Mouse (Mus musculus): ENCODE data around the gene S100pbp.

DNA sequence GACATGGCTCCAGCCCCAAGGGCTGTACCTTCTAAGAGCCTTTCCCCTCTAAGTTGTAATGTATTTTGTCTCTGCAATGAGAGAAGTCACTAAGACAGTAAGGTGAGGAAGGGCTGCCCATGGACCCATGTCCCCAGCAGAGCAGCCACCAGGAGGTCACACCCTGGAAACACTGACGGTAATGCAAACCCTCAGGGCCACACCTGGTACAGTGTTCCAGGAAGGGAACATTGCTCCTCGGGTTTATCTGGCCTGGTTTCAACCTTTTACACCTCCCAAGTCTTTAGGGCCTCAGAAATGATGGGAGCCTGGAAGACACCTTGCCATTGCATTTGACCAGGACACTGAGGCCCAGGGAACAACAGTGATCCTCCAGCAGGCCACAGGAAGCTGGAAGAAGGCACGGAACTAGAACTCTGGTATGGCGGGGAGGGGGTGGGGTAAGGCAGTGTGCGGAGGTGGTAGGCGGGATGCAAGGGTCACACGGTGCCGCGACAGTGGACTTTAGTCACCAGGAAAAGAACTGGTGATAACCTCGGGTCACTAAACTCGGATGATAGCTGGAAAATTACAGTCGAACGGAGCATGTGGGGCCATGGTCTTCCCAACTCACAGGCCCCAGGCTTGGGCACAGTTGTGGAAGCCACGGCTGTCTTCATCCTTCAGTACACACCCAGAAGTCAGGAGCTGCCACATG is 87.2 kb downstream of the S100pbp start:
- TF ChIP-seq POLR2A (IDR thresholded peaks at IDR 0.05; ENCODE audit: borderline replicate concordance, extremely low read depth, insufficient read depth, insufficient read length, poor library complexity, severe bottlenecking) (no peak), CTCF (IDR thresholded peaks at IDR 0.05; ENCODE audit: borderline replicate concordance, extremely low read depth, insufficient read depth, insufficient read length) (no peak)

All from brain, embryonic 14.5 days (tissue).